Mouse (Mus musculus) forebrain, embryonic 15.5 days (tissue): ENCODE data around the gene Mfap4. TPM values are rescaled to one million over a fixed set of nuclear protein-coding genes. Genes with fewer than 3 reads are reported as not detected.

Experiments used
- ATAC-seq: fragments of 200-750 bp; cut with Nextera tagmentation; replicated peaks from 2 replicates; pipeline ENCODE4 v1.8.0; 2017; ENCODE audit warnings: mild to moderate bottlenecking, moderate TSS enrichment, moderate library complexity
- H3K27ac ChIP-seq: fragments of 300-500 bp; sonication (generic); replicated peaks from 2 replicates; pipeline ENCODE4 v1.5.1; 2015; ENCODE audit warnings: mild to moderate bottlenecking, inconsistent platforms
- H3K27me3 ChIP-seq: fragments of 300-500 bp; sonication (generic); 2 replicates; pipeline ENCODE4 v1.6.1; 2015; ENCODE audit warnings: inconsistent platforms
- H3K36me3 ChIP-seq: fragments of 300-500 bp; sonication (generic); 2 replicates; pipeline ENCODE4 v1.6.1; 2015; ENCODE audit warnings: mild to moderate bottlenecking, inconsistent platforms
- H3K4me1 ChIP-seq: fragments of 300-500 bp; sonication (generic); 2 replicates; pipeline ENCODE4 v1.6.1; 2015; ENCODE audit warnings: inconsistent platforms
- H3K4me2 ChIP-seq: fragments of 300-500 bp; sonication (generic); replicated peaks from 2 replicates; pipeline ENCODE4 v1.6.1; 2015; ENCODE audit warnings: mild to moderate bottlenecking, inconsistent platforms
- H3K4me3 ChIP-seq: fragments of 300-500 bp; sonication (generic); 2 replicates; pipeline ENCODE4 v1.5.1; 2015; ENCODE audit warnings: mild to moderate bottlenecking, inconsistent platforms
- H3K9ac ChIP-seq: fragments of 300-500 bp; sonication (generic); replicated peaks from 2 replicates; pipeline ENCODE4 v1.6.1; 2015; ENCODE audit warnings: mild to moderate bottlenecking, inconsistent platforms
- H3K9me3 ChIP-seq: fragments of 300-500 bp; sonication (generic); 2 replicates; pipeline ENCODE4 v1.6.1; 2016; ENCODE audit warnings: inconsistent platforms
- WGBS: fragments of 180-500 bp; shearing (Covaris S2); methylation state at CpG from one replicate; pipeline ENCODE4 v1.1.7; 2015; ENCODE audit warnings: mixed read lengths; 5-methylcytosine and 5-hydroxymethylcytosine counted together
- polyA plus RNA-seq: library from polyadenylated mRNA; unstranded; fragments of >200 nt; fragmentation: Nextera tagmentation; extraction: Ambion mirVana; gene quantifications from 2 replicates; pipeline ENCODE4 v1.2.1, GENCODE M21; 2015

Mfap4 gene
- polyA plus RNA-seq, 1 experiment from 2014 or later = 50.5 TPM

DNA sequence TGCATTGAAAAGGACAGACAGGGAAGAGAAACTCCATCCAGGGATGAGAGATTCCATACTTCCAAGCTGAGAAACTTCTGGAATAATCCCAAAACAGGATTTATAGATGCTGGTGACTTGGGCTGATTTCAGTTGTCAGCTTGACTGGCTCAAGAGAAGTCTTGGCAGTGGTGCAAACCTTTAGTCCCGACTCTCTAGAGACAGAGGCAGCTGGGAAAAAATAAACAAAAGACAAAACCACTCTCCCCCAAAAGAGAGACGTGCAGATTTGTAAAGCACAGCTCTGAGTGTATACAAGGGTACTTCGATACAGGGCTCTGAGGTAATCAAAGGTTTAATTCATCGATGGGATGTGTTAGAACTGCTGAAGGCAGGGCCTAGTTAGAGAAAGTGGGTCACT, 19.8 kb upstream of the Mfap4 start:
- no peak for ATAC-seq
- Histone ChIP-seq H3K27ac (no peak overlapping the region), H3K27me3 (no peaks in the 10 kb centered on the region), H3K4me1 (peaks cover 5% of the 10 kb centered on the region; the same call in 1 of the 2 replicates), H3K4me3 (no peak overlapping the region), H3K4me2 (no peak overlapping the region), H3K36me3 (no peaks in the 10 kb centered on the region), H3K9ac (no peak overlapping the region), H3K9me3 (no peaks in the 10 kb centered on the region)
- 32% methylated on average over 4 of the region's 4 CpGs for WGBS

DNA sequence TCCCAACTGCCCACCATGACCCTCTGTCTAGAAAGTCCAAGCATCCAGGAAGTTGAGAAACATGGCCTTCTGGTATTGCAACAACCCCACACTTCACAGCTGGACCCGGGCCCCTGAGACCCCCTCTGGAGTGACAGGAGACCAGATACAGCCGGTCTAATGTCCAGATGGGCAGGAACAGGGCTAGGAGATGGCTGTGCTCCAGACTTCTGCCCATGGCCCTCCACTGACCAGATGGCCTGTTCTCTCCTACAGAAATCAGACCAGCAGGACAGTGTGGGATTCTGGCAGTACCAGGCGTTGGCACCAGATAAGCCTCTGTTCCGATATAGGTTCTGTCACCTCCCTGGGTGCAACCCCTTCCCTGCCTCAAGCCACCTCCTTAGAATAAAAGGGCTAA, 16.7 kb upstream of the Mfap4 start:
- H3K36me3 ChIP-seq = no peaks in the 10 kb centered on the region
- no peak for ATAC-seq
- no peak overlapping the region for H3K9ac ChIP-seq
- no peaks in the 10 kb centered on the region for H3K27me3 ChIP-seq
- no peak overlapping the region for H3K4me2 ChIP-seq
- no peak overlapping the region for H3K27ac ChIP-seq
- 84% methylated on average over 4 of the region's 4 CpGs for WGBS
- no peak overlapping the region for H3K4me3 ChIP-seq
- H3K9me3 ChIP-seq = no peaks in the 10 kb centered on the region
- H3K4me1 ChIP-seq = peaks cover 5% of the 10 kb centered on the region; the same call in 1 of the 2 replicates

DNA sequence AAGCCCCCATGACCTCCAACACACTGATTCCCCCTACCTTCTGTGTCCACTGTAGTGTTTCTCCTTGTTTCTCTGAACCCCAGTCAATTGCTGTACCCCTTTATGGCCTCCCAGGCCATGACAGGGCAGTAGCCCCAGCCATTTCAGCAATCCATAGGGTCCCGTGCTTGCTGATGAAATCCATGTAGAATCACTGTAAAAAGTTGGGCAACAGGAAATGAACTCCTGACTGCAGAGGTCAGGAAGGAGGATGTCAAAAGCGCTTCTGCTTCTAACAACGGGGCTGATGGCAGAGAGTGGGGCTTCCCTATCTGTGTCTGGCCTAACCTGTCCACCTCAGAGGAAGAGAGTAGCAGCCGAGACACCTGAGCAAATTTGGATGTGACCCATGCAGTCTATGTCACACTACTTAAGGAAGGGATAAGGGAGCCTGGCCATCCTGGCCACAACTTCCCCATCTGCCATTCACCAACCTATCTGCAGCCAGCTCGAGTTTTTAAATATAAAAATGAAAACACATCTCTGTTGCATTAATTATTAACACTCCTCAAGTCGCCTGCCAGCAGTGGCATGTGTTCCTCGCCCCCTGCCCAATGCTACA, 15.8 kb upstream of the Mfap4 start:
- Histone ChIP-seq H3K9me3 (no peaks in the 10 kb centered on the region), H3K27me3 (no peaks in the 10 kb centered on the region), H3K9ac (no peak overlapping the region), H3K4me3 (no peak overlapping the region), H3K27ac (no peak overlapping the region), H3K36me3 (no peaks in the 10 kb centered on the region), H3K4me2 (no peak overlapping the region), H3K4me1 (peaks cover 5% of the 10 kb centered on the region; the same call in 1 of the 2 replicates)
- WGBS = 71% methylated on average over 7 of the region's 7 CpGs
- ATAC-seq = no peak

DNA sequence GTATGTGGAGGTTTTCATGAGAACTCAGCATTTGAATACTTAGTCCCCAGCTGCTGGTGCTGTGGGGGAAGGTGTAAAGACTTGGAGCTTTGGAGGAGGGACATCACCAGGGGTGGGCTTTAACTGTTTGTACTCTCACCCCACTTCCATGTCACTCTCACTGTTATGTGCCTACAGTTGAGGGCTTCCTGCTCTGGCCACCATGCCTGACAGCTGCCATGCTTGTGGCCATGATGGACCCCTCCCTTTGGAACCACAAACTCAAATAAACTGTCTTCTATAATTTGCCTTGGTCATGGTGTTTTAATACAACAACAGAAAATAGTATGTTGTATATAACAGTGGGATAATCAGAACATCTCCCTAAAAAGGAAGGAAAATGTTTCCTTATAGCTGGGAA, 14.4 kb upstream of the Mfap4 start:
- H3K36me3 ChIP-seq = no peaks in the 10 kb centered on the region
- ATAC-seq = no peak

DNA sequence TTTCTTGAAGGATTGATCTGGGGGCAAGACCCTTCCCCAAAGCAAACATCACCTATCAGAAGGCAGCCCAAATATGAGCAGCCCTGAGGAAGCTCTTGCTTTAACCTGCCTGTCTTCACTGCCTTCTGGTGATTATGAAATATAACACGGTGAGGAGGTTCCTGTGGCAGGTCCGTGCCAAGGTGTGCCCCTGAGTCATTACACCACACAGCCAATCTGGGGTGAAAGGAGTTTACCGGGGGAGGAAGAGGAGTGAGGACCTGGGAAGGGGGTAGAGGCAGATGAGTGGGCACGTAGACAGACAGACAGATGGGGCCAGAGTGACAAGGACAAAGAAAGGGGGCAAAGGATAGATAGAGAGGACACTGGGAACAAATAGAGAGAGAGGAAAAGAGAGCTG, 11.6 kb upstream of the Mfap4 start:
- Histone ChIP-seq H3K27ac (no peak overlapping the region), H3K4me2 (no peak overlapping the region), H3K4me1 (peaks cover 12% of the 10 kb centered on the region), H3K4me3 (no peak overlapping the region), H3K36me3 (no peaks in the 10 kb centered on the region), H3K27me3 (no peaks in the 10 kb centered on the region), H3K9ac (no peak overlapping the region), H3K9me3 (no peaks in the 10 kb centered on the region)
- WGBS = 78% methylated on average over 4 of the region's 4 CpGs
- no peak for ATAC-seq

More for the DNA sequence above, 14.4 kb upstream of the Mfap4 start:
- no peak overlapping the region for H3K4me3 ChIP-seq
- no peaks in the 10 kb centered on the region for H3K27me3 ChIP-seq
- H3K9ac ChIP-seq = no peak overlapping the region
- no peaks in the 10 kb centered on the region for H3K4me1 ChIP-seq
- H3K4me2 ChIP-seq = no peak overlapping the region
- H3K27ac ChIP-seq = no peak overlapping the region
- H3K9me3 ChIP-seq = no peaks in the 10 kb centered on the region

DNA sequence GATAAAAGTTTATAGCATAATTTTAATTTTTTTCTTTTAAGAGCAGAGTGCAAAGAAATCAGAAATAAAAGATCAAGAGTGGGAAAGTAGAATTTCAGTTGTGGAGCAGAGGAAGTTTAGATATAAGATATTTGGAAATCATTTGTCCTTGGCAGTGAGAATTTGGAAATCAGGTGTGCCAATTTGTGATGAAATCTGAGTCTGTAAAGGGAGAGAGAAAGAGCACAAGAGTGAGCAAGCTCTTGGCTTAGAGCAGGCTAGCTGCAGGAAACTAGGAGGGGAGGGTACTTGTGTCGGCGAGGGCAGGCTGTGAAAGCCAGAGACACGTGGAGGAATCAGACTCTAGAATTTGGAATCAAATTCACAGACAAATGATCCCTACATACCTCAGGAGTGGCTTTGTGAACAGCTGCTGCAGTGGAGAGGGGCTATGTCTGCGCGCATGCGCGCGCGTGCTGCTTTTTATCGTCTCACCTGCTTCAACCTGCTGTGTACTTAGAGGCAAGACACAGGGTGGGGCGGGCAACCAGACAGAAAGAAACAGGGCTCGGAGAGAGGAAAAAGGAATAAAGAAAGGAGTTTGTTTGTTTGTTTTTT, 8.3 kb upstream of the Mfap4 start:
- no peaks in the 10 kb centered on the region for H3K27me3 ChIP-seq
- no peaks in the 10 kb centered on the region for H3K9me3 ChIP-seq
- 48% methylated on average over 12 of the region's 12 CpGs for WGBS
- peak overlapping the region; percentile 21 for H3K4me3 ChIP-seq
- peak overlapping the region; percentile 13; the same call in 1 of the 2 replicates for H3K9ac ChIP-seq
- H3K4me2 ChIP-seq = peak overlapping the region; percentile 31
- no peak overlapping the region for H3K27ac ChIP-seq
- H3K4me1 ChIP-seq = peaks cover 12% of the 10 kb centered on the region
- ATAC-seq = no peak
- no peaks in the 10 kb centered on the region for H3K36me3 ChIP-seq

DNA sequence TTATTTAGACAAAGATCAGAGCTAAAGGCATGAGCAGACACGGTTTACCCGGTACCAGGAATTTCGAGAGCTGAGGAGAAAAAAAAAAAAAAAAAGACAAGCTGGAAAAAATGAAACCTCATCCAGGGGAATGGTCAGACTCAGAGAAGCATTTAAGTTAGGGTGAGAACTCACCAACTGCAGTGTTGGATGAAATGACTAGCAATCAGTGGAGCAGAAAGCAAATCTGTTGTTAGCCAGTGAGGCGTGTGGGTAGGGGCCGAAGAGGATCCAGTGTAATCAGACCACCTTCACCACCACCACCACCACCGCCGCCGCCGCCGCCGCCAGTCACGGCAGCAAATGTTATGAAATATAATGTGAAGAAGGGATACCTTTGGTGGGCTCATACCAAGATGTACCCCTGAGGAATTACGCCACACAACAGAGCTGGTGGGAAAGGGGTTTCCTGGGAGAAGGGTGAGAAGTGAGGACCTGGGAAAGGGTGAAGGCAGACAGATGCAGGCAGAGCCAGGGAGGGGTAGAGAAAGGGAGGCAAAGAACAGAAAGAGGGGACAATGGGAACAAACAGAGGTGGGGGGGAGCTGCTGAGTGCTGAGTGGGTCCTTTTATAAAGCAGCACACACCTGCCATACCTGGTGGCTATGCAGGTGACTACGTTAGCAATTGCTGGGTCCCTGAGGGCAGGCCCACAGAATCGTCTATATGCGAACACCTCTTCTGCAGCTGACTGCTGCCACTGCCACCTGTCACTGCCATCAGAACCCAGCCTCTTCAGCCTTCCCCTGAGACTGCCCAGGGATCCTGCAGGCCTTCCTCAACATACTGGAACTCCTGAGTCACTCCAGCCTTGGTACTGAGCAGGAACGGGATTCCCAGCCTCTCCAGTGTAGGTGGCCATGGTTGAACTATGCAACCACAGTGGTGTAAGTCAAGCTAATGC, 7.4 kb upstream of the Mfap4 start:
- 40% methylated on average over 17 of the region's 17 CpGs for WGBS
- H3K4me1 ChIP-seq = peaks cover 12% of the 10 kb centered on the region
- H3K4me3 ChIP-seq = no peak overlapping the region
- no peak overlapping the region for H3K9ac ChIP-seq
- no peak overlapping the region for H3K27ac ChIP-seq
- no peaks in the 10 kb centered on the region for H3K27me3 ChIP-seq
- no peak for ATAC-seq
- H3K36me3 ChIP-seq = no peaks in the 10 kb centered on the region
- no peaks in the 10 kb centered on the region for H3K9me3 ChIP-seq
- H3K4me2 ChIP-seq = peak overlapping the region; percentile 31; the same call in 1 of the 2 replicates

DNA sequence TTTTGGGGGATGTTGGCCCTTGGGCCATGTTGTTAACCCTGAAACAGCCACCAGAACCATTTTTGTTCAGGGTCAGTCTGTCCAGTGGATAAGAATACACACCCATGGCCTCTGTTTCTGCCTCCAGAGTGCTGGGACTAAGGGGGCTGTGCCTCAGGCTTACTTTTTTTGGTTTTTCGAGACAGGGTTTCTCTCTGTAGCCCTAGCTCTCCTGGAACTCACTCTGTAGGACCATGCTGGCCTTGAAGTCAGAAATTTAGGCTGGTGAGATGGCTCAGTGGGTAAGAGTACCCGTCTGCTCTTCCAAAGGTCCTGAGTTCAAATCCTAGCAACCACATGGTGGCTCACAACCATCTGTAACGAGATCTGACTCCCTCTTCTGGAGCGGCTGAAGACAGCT, 6.4 kb upstream of the Mfap4 start:
- Histone ChIP-seq H3K9me3 (no peaks in the 10 kb centered on the region), H3K27ac (no peak overlapping the region), H3K4me1 (peaks cover 20% of the 10 kb centered on the region), H3K36me3 (no peaks in the 10 kb centered on the region), H3K4me2 (no peak overlapping the region), H3K9ac (no peak overlapping the region), H3K4me3 (no peak overlapping the region), H3K27me3 (no peaks in the 10 kb centered on the region)
- WGBS = 96% methylated on average over 4 of the region's 4 CpGs
- no peak for ATAC-seq

DNA sequence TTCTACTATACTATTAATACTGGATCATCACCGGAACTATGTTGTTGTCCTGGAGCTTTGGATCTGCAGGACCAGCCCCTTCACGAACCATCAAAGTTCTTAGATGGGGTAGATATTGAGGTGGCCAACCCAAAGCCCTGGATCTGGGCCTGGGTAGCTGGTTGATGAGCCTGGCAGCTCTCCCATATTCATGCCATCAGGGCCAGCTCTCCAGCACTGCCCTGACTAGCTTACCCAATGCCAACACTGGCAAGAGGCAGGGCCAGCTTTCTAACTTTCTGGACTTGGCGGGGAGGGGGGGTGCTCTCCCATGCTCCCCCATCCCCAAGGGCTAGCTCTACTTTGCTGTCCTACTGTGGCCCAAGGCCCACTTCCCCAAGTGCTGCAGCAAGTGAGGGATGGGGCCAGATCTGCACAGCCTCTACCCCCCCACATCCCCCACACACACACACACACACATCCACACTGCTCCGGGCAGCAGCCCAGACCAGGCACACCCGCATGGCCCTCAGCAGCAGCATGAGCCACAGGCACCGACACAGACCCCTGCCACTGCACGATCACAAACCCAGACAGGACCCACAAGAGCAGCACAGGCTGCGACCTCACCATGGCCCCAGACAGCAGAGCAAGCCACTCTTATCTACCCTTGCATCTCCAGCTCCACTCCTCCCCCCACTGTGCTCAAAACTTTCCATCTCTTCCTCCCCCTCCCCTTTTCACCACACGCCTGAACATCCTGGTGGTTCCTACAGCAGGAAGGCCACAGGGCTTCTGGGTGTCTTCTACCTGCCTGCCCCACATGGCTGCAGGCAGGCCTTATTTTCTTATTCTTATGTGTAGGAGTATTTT, 3.8 kb upstream of the Mfap4 start:
- ATAC-seq = no peak
- no peaks in the 10 kb centered on the region for H3K27me3 ChIP-seq
- H3K4me3 ChIP-seq = no peak overlapping the region
- no peak overlapping the region for H3K27ac ChIP-seq
- H3K4me2 ChIP-seq = no peak overlapping the region
- no peaks in the 10 kb centered on the region for H3K36me3 ChIP-seq
- WGBS = 76% methylated on average over 9 of the region's 9 CpGs
- H3K4me1 ChIP-seq = peaks cover 46% of the 10 kb centered on the region
- H3K9me3 ChIP-seq = no peaks in the 10 kb centered on the region
- no peak overlapping the region for H3K9ac ChIP-seq

DNA sequence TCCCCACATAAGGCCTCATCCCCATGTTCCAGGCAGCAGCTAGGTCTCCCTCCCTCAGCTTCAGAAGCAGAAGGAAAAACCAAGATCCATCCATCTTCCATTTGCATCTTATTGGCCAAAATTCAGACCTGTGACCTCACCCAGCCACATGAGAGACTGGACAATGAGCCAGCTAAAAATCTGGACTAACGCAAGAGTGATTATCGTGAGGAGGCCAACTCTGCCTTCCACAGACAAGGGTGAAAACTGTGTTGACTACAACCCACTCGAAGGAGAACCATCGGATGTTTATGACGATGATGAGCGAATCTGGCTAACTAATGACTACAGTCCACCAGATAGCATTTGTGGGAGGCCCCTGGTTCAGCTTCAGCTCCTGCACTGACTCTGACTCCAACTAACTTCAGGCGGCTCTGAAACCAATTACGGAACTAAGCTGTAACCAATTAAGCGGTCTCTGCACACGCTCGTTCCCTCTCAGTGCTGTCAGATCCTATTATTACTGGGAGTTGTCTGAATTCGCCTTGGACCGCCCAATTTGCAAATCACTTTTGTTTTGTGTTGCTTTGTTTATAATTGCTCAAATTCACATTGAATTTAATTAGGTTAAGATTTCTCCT, 1.9 kb upstream of the Mfap4 start:
- Histone ChIP-seq H3K36me3 (peaks cover 3% of the 10 kb centered on the region; the same call in 1 of the 2 replicates), H3K27ac (peak overlapping the region; percentile 97), H3K4me3 (no peak overlapping the region), H3K4me2 (no peak overlapping the region), H3K9me3 (no peaks in the 10 kb centered on the region), H3K27me3 (no peaks in the 10 kb centered on the region), H3K4me1 (peaks cover 53% of the 10 kb centered on the region), H3K9ac (no peak overlapping the region)
- 30% methylated on average over 13 of the region's 13 CpGs for whole genome bisulfite sequencing
- no peak for ATAC-seq

DNA sequence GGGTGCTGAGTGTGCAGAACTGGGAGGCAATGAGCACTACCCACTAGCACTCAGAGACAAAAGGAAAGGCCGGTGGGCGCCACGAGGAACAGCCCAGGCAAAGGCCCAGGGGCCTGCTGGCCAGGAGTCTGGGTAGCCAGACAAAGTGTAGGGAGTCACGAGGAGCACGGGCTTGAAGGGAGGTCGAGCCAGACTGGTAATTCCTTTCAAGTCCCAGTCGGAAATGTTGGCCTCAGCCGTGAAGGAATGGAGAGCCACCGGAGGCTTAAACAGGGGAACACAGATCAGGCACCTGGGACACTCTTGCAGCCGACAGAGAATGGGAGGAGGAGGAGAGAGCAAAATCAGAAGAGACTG, 997 bp upstream of the Mfap4 start:
- Histone ChIP-seq H3K36me3 (peaks cover 12% of the 10 kb centered on the region), H3K9ac (peak overlapping the region; percentile 10), H3K27ac (peak overlapping the region; percentile 97), H3K4me2 (peak overlapping the region; percentile 39), H3K27me3 (no peaks in the 10 kb centered on the region), H3K4me1 (peaks cover 59% of the 10 kb centered on the region), H3K4me3 (no peak overlapping the region), H3K9me3 (no peaks in the 10 kb centered on the region)
- peak; percentile 26 for ATAC-seq
- 11% methylated on average over 10 of the region's 10 CpGs for WGBS
